Mouse (Mus musculus) forebrain, embryonic 16.5 days (tissue): ENCODE data around the gene Sptbn2. TPM values are rescaled to one million over a fixed set of nuclear protein-coding genes. Genes with fewer than 3 reads are reported as not detected.
"Not testable (repeated sequence)": the region's sequence is repeated elsewhere in the genome, so short reads cannot be mapped to it uniquely, and the experiment has no call there.

ENCODE experiments used
- ATAC-seq: fragments of 200-750 bp; cut with Nextera tagmentation; 2 replicates; pipeline ENCODE4 v1.8.0; 2017; ENCODE audit warnings: mild to moderate bottlenecking, moderate library complexity
- H3K27ac ChIP-seq: fragments of 300-500 bp; sonication (generic); 2 replicates; pipeline ENCODE4 v1.5.1; 2014; ENCODE audit warnings: low read length, control low read depth
- H3K27me3 ChIP-seq: fragments of 300-500 bp; sonication (generic); replicated peaks from 2 replicates; pipeline ENCODE4 v1.6.1; 2014; ENCODE audit warnings: low read length; ENCODE audit not compliant: control insufficient read depth, insufficient read depth
- H3K36me3 ChIP-seq: fragments of 300-500 bp; sonication (generic); 2 replicates; pipeline ENCODE4 v1.6.1; 2014; ENCODE audit not compliant: control insufficient read depth, insufficient read depth
- H3K4me1 ChIP-seq: fragments of 300-500 bp; sonication (generic); replicated peaks from 2 replicates; pipeline ENCODE4 v1.6.1; 2014; ENCODE audit warnings: low read length; ENCODE audit not compliant: control insufficient read depth, insufficient read depth
- H3K4me2 ChIP-seq: fragments of 300-500 bp; sonication (generic); 2 replicates; pipeline ENCODE4 v1.6.1; 2014; ENCODE audit warnings: mild to moderate bottlenecking, low read length, control low read depth
- H3K4me3 ChIP-seq: fragments of 300-500 bp; sonication (generic); replicated peaks from 2 replicates; pipeline ENCODE4 v1.5.1; 2014; ENCODE audit warnings: mild to moderate bottlenecking, low read length, control low read depth
- H3K9ac ChIP-seq: fragments of 300-500 bp; sonication (generic); replicated peaks from 2 replicates; pipeline ENCODE4 v1.6.1; 2014; ENCODE audit warnings: low read depth, low read length, control low read depth
- H3K9me3 ChIP-seq: fragments of 300-500 bp; sonication (generic); 2 replicates; pipeline ENCODE4 v1.6.1; 2016; ENCODE audit warnings: low read length; ENCODE audit not compliant: control insufficient read depth
- WGBS: fragments of 180-500 bp; shearing (Covaris S2); extraction: QIAGEN DNeasy Blood & Tissue Kit; methylation state at CpG from one replicate; pipeline ENCODE4 v1.1.7; 2014; 5-methylcytosine and 5-hydroxymethylcytosine counted together
- polyA plus RNA-seq: library from polyadenylated mRNA; unstranded; fragments of >200 nt; fragmentation: Nextera tagmentation; extraction: Ambion mirVana; gene quantifications from 2 replicates; pipeline ENCODE4 v1.2.1, GENCODE M21; 2015

Sptbn2 gene
- polyA plus RNA-seq, 1 experiment from 2014 or later: 40.3 TPM

GRCm38 (mm10) chr19:4755565-4756192, 44.7 kb downstream of the Sptbn2 start:
- Histone ChIP-seq H3K27ac (peak overlapping the region; percentile 99), H3K27me3 (no peaks in the 10 kb centered on the region), H3K4me2 (peak overlapping the region; percentile 73), H3K4me3 (peak overlapping the region; percentile 91), H3K4me1 (peaks cover 28% of the 10 kb centered on the region), H3K9ac (peak overlapping the region; percentile 97), H3K36me3 (peaks cover 10% of the 10 kb centered on the region), H3K9me3 (no peaks in the 10 kb centered on the region)
- ATAC-seq: peak; percentile 80
- WGBS: under 1% methylated on average over 10 of the region's 10 CpGs

GRCm38 (mm10) chr19:4756193-4756911, 45.4 kb downstream of the Sptbn2 start, which contains the start of gene Rbm4b:
Gene Rbm4b (plus strand): TSS chr19:4756497.
- Histone ChIP-seq H3K36me3 (peaks cover 14% of the 10 kb centered on the region), H3K4me2 (peak within 1 kb of the TSS; percentile 74), H3K4me3 (peak within 1 kb of the TSS; percentile 91), H3K9me3 (no peaks in the 10 kb centered on the region), H3K9ac (peak within 1 kb of the TSS; percentile 97), H3K4me1 (peaks cover 34% of the 10 kb centered on the region), H3K27ac (peak within 1 kb of the TSS; percentile 99), H3K27me3 (no peaks in the 10 kb centered on the region)
- ATAC-seq: peak; percentile 93
- WGBS: under 1% methylated on average over 65 of the region's 65 CpGs

- ATAC-seq: no peak
- peak overlapping the region; percentile 99 for H3K27ac ChIP-seq
- H3K4me2 ChIP-seq: peak overlapping the region; percentile 74
- H3K9me3 ChIP-seq: no peaks in the 10 kb centered on the region
- 5% methylated on average over 9 of the region's 9 CpGs for WGBS
- peaks cover 34% of the 10 kb centered on the region for H3K4me1 ChIP-seq
- peak overlapping the region; percentile 97 for H3K9ac ChIP-seq
- H3K27me3 ChIP-seq: no peaks in the 10 kb centered on the region
- peak overlapping the region; percentile 91 for H3K4me3 ChIP-seq
- H3K36me3 ChIP-seq: peaks cover 15% of the 10 kb centered on the region
Measured at GRCm38 (mm10) chr19:4756921-4757320, 46.0 kb downstream of the Sptbn2 start.

- peaks cover 23% of the 10 kb centered on the region for H3K36me3 ChIP-seq
- H3K4me1 ChIP-seq: peaks cover 39% of the 10 kb centered on the region
- H3K4me3 ChIP-seq, H3K9me3 ChIP-seq, H3K9ac ChIP-seq, H3K27me3 ChIP-seq, H3K27ac ChIP-seq, ATAC-seq: not testable (repeated sequence)
- peak overlapping the region; percentile 16; the same call in 1 of the 2 replicates for H3K4me2 ChIP-seq
- WGBS: 90% methylated on average over 8 of the region's 8 CpGs
Measured at GRCm38 (mm10) chr19:4760544-4760943, 49.6 kb downstream of the Sptbn2 start.

- H3K36me3 ChIP-seq: peaks cover 27% of the 10 kb centered on the region
- H3K27ac ChIP-seq: no peak overlapping the region
- H3K9me3 ChIP-seq: no peaks in the 10 kb centered on the region
- no peak for ATAC-seq
- H3K4me1 ChIP-seq: peaks cover 35% of the 10 kb centered on the region
- no peaks in the 10 kb centered on the region for H3K27me3 ChIP-seq
- H3K4me2 ChIP-seq: no peak overlapping the region
- H3K4me3 ChIP-seq: no peak overlapping the region
- WGBS: 41% methylated on average over 1 of the region's 1 CpGs
- H3K9ac ChIP-seq: no peak overlapping the region
Measured at GRCm38 (mm10) chr19:4762876-4763275, 51.9 kb downstream of the Sptbn2 start.

GRCm38 (mm10) chr19:4767507-4768148, 56.7 kb downstream of the Sptbn2 start:
- 92% methylated on average over 8 of the region's 12 CpGs for WGBS
- Histone ChIP-seq H3K4me2 (no peak overlapping the region), H3K27ac (no peak overlapping the region), H3K4me3 (no peak overlapping the region), H3K27me3 (no peaks in the 10 kb centered on the region), H3K9me3 (no peaks in the 10 kb centered on the region), H3K36me3 (peaks cover 30% of the 10 kb centered on the region), H3K9ac (no peak overlapping the region), H3K4me1 (peaks cover 9% of the 10 kb centered on the region)
- ATAC-seq: no peak

- no peak for ATAC-seq
- no peak overlapping the region for H3K9ac ChIP-seq
- 88% methylated on average over 3 of the region's 3 CpGs for WGBS
- no peak overlapping the region for H3K4me2 ChIP-seq
- H3K36me3 ChIP-seq: peaks cover 21% of the 10 kb centered on the region
- H3K27me3 ChIP-seq: no peaks in the 10 kb centered on the region
- H3K4me1 ChIP-seq: no peaks in the 10 kb centered on the region; the same call in 1 of the 2 replicates
- H3K27ac ChIP-seq: no peak overlapping the region
- no peak overlapping the region for H3K4me3 ChIP-seq
- H3K9me3 ChIP-seq: no peaks in the 10 kb centered on the region
Measured at GRCm38 (mm10) chr19:4772785-4773184, 61.8 kb downstream of the Sptbn2 start.

GRCm38 (mm10) chr19:4782891-4783290, 71.9 kb downstream of the Sptbn2 start:
- 83% methylated on average over 2 of the region's 2 CpGs for WGBS
- H3K27ac ChIP-seq: no peak overlapping the region
- no peak overlapping the region for H3K4me2 ChIP-seq
- H3K27me3 ChIP-seq: no peaks in the 10 kb centered on the region
- H3K4me1 ChIP-seq: peaks cover 14% of the 10 kb centered on the region
- no peak overlapping the region for H3K4me3 ChIP-seq
- H3K9me3 ChIP-seq: no peaks in the 10 kb centered on the region
- peaks cover 37% of the 10 kb centered on the region for H3K36me3 ChIP-seq
- no peak for ATAC-seq
- no peak overlapping the region for H3K9ac ChIP-seq

GRCm38 (mm10) chr19:4785206-4785605, 74.2 kb downstream of the Sptbn2 start:
- peaks cover 35% of the 10 kb centered on the region for H3K36me3 ChIP-seq
- WGBS: 91% methylated on average over 7 of the region's 7 CpGs
- H3K4me1 ChIP-seq: peaks cover 26% of the 10 kb centered on the region
- no peak overlapping the region for H3K9ac ChIP-seq
- no peak overlapping the region for H3K27ac ChIP-seq
- H3K9me3 ChIP-seq: no peaks in the 10 kb centered on the region
- no peak overlapping the region for H3K4me3 ChIP-seq
- no peak overlapping the region for H3K4me2 ChIP-seq
- no peak for ATAC-seq
- H3K27me3 ChIP-seq: no peaks in the 10 kb centered on the region
